Mouse (Mus musculus) midbrain, embryonic 15.5 days (tissue): Measurements from ENCODE around the gene Ipp. TPM values are rescaled to one million over a fixed set of nuclear protein-coding genes. Genes with fewer than 3 reads are reported as not detected.

Experiments used
- ATAC-seq: fragments of 200-750 bp; cut with Nextera tagmentation; replicated peaks from 2 replicates; pipeline ENCODE4 v1.8.0; 2017; ENCODE audit warnings: moderate TSS enrichment
- H3K27ac ChIP-seq: fragments of 300-500 bp; sonication (generic); 2 replicates; pipeline ENCODE4 v1.5.1; 2015; ENCODE audit warnings: mild to moderate bottlenecking, inconsistent platforms
- H3K27me3 ChIP-seq: fragments of 300-500 bp; sonication (generic); replicated peaks from 2 replicates; pipeline ENCODE4 v1.6.1; 2015; ENCODE audit warnings: inconsistent platforms
- H3K36me3 ChIP-seq: fragments of 300-500 bp; sonication (generic); replicated peaks from 2 replicates; pipeline ENCODE4 v1.6.1; 2015; ENCODE audit warnings: inconsistent platforms
- H3K4me1 ChIP-seq: fragments of 300-500 bp; sonication (generic); 2 replicates; pipeline ENCODE4 v1.6.1; 2015; ENCODE audit warnings: inconsistent platforms
- H3K4me2 ChIP-seq: fragments of 300-500 bp; sonication (generic); 2 replicates; pipeline ENCODE4 v1.6.1; 2015; ENCODE audit warnings: inconsistent platforms, mild to moderate bottlenecking, moderate library complexity
- H3K4me3 ChIP-seq: fragments of 300-500 bp; sonication (generic); 2 replicates; pipeline ENCODE4 v1.5.1; 2015; ENCODE audit warnings: mild to moderate bottlenecking, inconsistent platforms
- H3K9ac ChIP-seq: fragments of 300-500 bp; sonication (generic); 2 replicates; pipeline ENCODE4 v1.6.1; 2015; ENCODE audit warnings: mild to moderate bottlenecking, inconsistent platforms
- H3K9me3 ChIP-seq: fragments of 300-500 bp; sonication (generic); 2 replicates; pipeline ENCODE4 v1.6.1; 2016; ENCODE audit warnings: inconsistent platforms
- WGBS: fragments of 180-500 bp; shearing (Covaris S2); methylation state at CpG from one replicate; pipeline ENCODE4 v1.1.7; 2015; ENCODE audit warnings: mixed read lengths; 5-methylcytosine and 5-hydroxymethylcytosine counted together
- polyA plus RNA-seq: library from polyadenylated mRNA; unstranded; fragments of >200 nt; fragmentation: Nextera tagmentation; extraction: Ambion mirVana; gene quantifications from 2 replicates; pipeline ENCODE4 v1.2.1, GENCODE M21; 2015

The Ipp gene
- 13.3 and 13.6 TPM in 2 replicates for polyA plus RNA-seq

- Histone ChIP-seq H3K27ac (peak within 1 kb of the TSS; percentile 84), H3K4me3 (peak within 1 kb of the TSS; percentile 63), H3K4me2 (peak within 1 kb of the TSS; percentile 60), H3K36me3 (no peaks in the 10 kb centered on the region), H3K9me3 (no peaks in the 10 kb centered on the region), H3K27me3 (no peaks in the 10 kb centered on the region), H3K9ac (peak within 1 kb of the TSS; percentile 66), H3K4me1 (peaks cover 14% of the 10 kb centered on the region)
- ATAC-seq: peak; percentile 99
- under 1% methylated on average over 51 of the region's 55 CpGs for WGBS
These were observed at the start of gene Ipp for GRCm38 (mm10) chr4:116507425-116508218. TSS of gene Ipp (plus strand) at chr4:116507549.

- H3K4me3 ChIP-seq: no peak overlapping the region
- H3K4me1 ChIP-seq: peaks cover 26% of the 10 kb centered on the region
- WGBS: 90% methylated on average over 3 of the region's 3 CpGs
- no peaks in the 10 kb centered on the region for H3K36me3 ChIP-seq
- no peak for ATAC-seq
- H3K27me3 ChIP-seq: no peaks in the 10 kb centered on the region
- no peak overlapping the region for H3K9ac ChIP-seq
- no peaks in the 10 kb centered on the region for H3K9me3 ChIP-seq
- H3K27ac ChIP-seq: no peak overlapping the region
- H3K4me2 ChIP-seq: peak overlapping the region; percentile 65; the same call in 1 of the 2 replicates
These were observed 45.4 kb upstream of the Ipp start for GRCm38 (mm10) chr4:116461943-116462342.

GRCm38 (mm10) chr4:116463231-116464125 is 43.9 kb upstream of the Ipp start:
- Histone ChIP-seq H3K4me2 (peak overlapping the region; percentile 65), H3K4me1 (peaks cover 26% of the 10 kb centered on the region), H3K4me3 (peak overlapping the region; percentile 94), H3K9ac (peak overlapping the region; percentile 97), H3K27me3 (no peaks in the 10 kb centered on the region), H3K9me3 (no peaks in the 10 kb centered on the region), H3K27ac (peak overlapping the region; percentile 97), H3K36me3 (no peaks in the 10 kb centered on the region)
- ATAC-seq: peak; percentile 77
- under 1% methylated on average over 74 of the region's 74 CpGs for WGBS

- no peaks in the 10 kb centered on the region for H3K9me3 ChIP-seq
- H3K27ac ChIP-seq: peak within 1 kb of the TSS; percentile 97
- ATAC-seq: peak; percentile 94
- peak within 1 kb of the TSS; percentile 65 for H3K4me2 ChIP-seq
- H3K27me3 ChIP-seq: no peaks in the 10 kb centered on the region
- WGBS: 1% methylated on average over 45 of the region's 68 CpGs
- peak within 1 kb of the TSS; percentile 97 for H3K9ac ChIP-seq
- H3K4me1 ChIP-seq: peaks cover 26% of the 10 kb centered on the region
- H3K4me3 ChIP-seq: peak within 1 kb of the TSS; percentile 94
- no peaks in the 10 kb centered on the region for H3K36me3 ChIP-seq
These were observed 43.0 kb upstream of the Ipp start, which contains the start of gene Mast2 for GRCm38 (mm10) chr4:116464126-116464981. TSS of gene Mast2 (minus strand) at chr4:116464183.

GRCm38 (mm10) chr4:116481322-116481721 is 26.0 kb upstream of the Ipp start:
- no peak overlapping the region for H3K4me3 ChIP-seq
- H3K27ac ChIP-seq: no peak overlapping the region
- H3K27me3 ChIP-seq: no peaks in the 10 kb centered on the region
- H3K36me3 ChIP-seq: no peaks in the 10 kb centered on the region
- 81% methylated on average over 2 of the region's 2 CpGs for whole genome bisulfite sequencing
- ATAC-seq: no peak
- H3K4me1 ChIP-seq: no peaks in the 10 kb centered on the region
- H3K4me2 ChIP-seq: no peak overlapping the region
- no peak overlapping the region for H3K9ac ChIP-seq
- no peaks in the 10 kb centered on the region for H3K9me3 ChIP-seq

GRCm38 (mm10) chr4:116483476-116483875 is 23.9 kb upstream of the Ipp start:
- Histone ChIP-seq H3K4me1 (no peaks in the 10 kb centered on the region), H3K27ac (no peak overlapping the region), H3K9me3 (no peaks in the 10 kb centered on the region), H3K9ac (no peak overlapping the region), H3K36me3 (no peaks in the 10 kb centered on the region), H3K4me3 (no peak overlapping the region), H3K27me3 (no peaks in the 10 kb centered on the region), H3K4me2 (no peak overlapping the region)
- 26% methylated on average over 2 of the region's 2 CpGs for WGBS
- no peak for ATAC-seq

- ATAC-seq: no peak
- Histone ChIP-seq H3K9me3 (no peaks in the 10 kb centered on the region), H3K4me2 (no peak overlapping the region), H3K27ac (no peak overlapping the region), H3K4me3 (no peak overlapping the region), H3K4me1 (no peaks in the 10 kb centered on the region), H3K27me3 (no peaks in the 10 kb centered on the region), H3K36me3 (no peaks in the 10 kb centered on the region), H3K9ac (no peak overlapping the region)
- 62% methylated on average over 2 of the region's 2 CpGs for WGBS
These were observed 16.2 kb upstream of the Ipp start for GRCm38 (mm10) chr4:116491119-116491536.

- ATAC-seq: no peak
- H3K4me2 ChIP-seq: no peak overlapping the region
- H3K27ac ChIP-seq: no peak overlapping the region
- H3K9ac ChIP-seq: no peak overlapping the region
- H3K4me1 ChIP-seq: no peaks in the 10 kb centered on the region
- no peaks in the 10 kb centered on the region for H3K27me3 ChIP-seq
- H3K4me3 ChIP-seq: no peak overlapping the region
- 93% methylated on average over 2 of the region's 2 CpGs for WGBS
- H3K9me3 ChIP-seq: no peaks in the 10 kb centered on the region
- no peaks in the 10 kb centered on the region for H3K36me3 ChIP-seq
These were observed 15.5 kb upstream of the Ipp start for GRCm38 (mm10) chr4:116491886-116492285.

GRCm38 (mm10) chr4:116492460-116492859 is 14.9 kb upstream of the Ipp start:
- WGBS: 85% methylated on average over 4 of the region's 4 CpGs
- Histone ChIP-seq H3K4me1 (no peaks in the 10 kb centered on the region), H3K9me3 (no peaks in the 10 kb centered on the region), H3K4me2 (no peak overlapping the region), H3K36me3 (no peaks in the 10 kb centered on the region), H3K27me3 (no peaks in the 10 kb centered on the region), H3K4me3 (no peak overlapping the region), H3K27ac (no peak overlapping the region), H3K9ac (no peak overlapping the region)
- no peak for ATAC-seq

GRCm38 (mm10) chr4:116493646-116494045 is 13.7 kb upstream of the Ipp start:
- WGBS: 82% methylated on average over 5 of the region's 5 CpGs
- no peaks in the 10 kb centered on the region for H3K36me3 ChIP-seq
- no peak for ATAC-seq

GRCm38 (mm10) chr4:116499978-116500377 is 7.4 kb upstream of the Ipp start:
- no peaks in the 10 kb centered on the region for H3K4me1 ChIP-seq
- 84% methylated on average over 3 of the region's 3 CpGs for WGBS

More at GRCm38 (mm10) chr4:116493646-116494045, 13.7 kb upstream of the Ipp start:
- no peak overlapping the region for H3K9ac ChIP-seq
- no peak overlapping the region for H3K4me2 ChIP-seq
- H3K27ac ChIP-seq: no peak overlapping the region
- H3K9me3 ChIP-seq: no peaks in the 10 kb centered on the region
- H3K4me1 ChIP-seq: no peaks in the 10 kb centered on the region
- H3K27me3 ChIP-seq: no peaks in the 10 kb centered on the region
- H3K4me3 ChIP-seq: no peak overlapping the region

More at GRCm38 (mm10) chr4:116499978-116500377, 7.4 kb upstream of the Ipp start:
- Histone ChIP-seq H3K9me3 (no peaks in the 10 kb centered on the region), H3K27ac (no peak overlapping the region), H3K36me3 (no peaks in the 10 kb centered on the region), H3K9ac (no peak overlapping the region), H3K4me2 (no peak overlapping the region), H3K27me3 (no peaks in the 10 kb centered on the region), H3K4me3 (no peak overlapping the region)
- ATAC-seq: no peak
